Mouse (Mus musculus) kidney, postnatal 25 days (tissue): Measurements from ENCODE around the gene Ptgis.

Source experiments
- DNase-seq, 2 experiments: peaks; one replicate each; pipeline ENCODE4 v3.0.0; 2021; ENCODE audit warnings: mixed read lengths in 2 of 2

Gene Ptgis

GRCm38 (mm10) chr2:167150135-167150534 is 90.3 kb downstream of the Ptgis start:
- DNase-seq, result no peak

- no peak for DNase-seq
Observed at GRCm38 (mm10) chr2:167149035-167149434, 91.4 kb downstream of the Ptgis start.

- peak in 1 of 2 experiments; percentile 50 for DNase-seq
Observed at GRCm38 (mm10) chr2:167147708-167148107, 92.7 kb downstream of the Ptgis start.

- no peak for DNase-seq
Observed at GRCm38 (mm10) chr2:167145904-167146303, 94.5 kb downstream of the Ptgis start.

GRCm38 (mm10) chr2:167144439-167145307 is 95.7 kb downstream of the Ptgis start:
- DNase-seq, result no peak

- no peak for DNase-seq
Observed at GRCm38 (mm10) chr2:167143914-167144313, 96.5 kb downstream of the Ptgis start.

GRCm38 (mm10) chr2:167142282-167142681 is 98.1 kb downstream of the Ptgis start:
- DNase-seq, result no peak

- no peak for DNase-seq
Observed at GRCm38 (mm10) chr2:167141810-167142209, 98.6 kb downstream of the Ptgis start.
